In the genomic region with DNA sequence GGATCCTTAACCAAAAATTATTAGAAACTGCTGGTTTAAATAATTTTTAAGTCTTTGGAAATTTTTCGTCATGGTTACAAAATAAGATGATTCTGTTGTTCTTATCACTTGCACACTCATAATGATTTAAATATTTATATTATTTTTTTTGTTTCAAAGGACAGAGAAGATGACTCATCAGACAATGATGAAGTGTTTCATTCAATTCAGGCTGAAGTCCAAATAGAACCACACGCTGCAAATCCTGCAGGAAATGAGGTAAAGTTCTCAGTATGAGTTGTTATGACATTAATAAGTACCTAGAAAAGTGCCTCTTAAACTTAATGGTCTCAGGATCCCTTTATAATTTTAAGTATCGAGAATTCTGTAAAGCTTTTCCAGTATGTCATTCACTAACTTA, we compare ENCODE assay signal across 22 mouse cellular contexts.
A peak's percentile ranks its signal among the peaks of the same experiment; 100 is the strongest.
DNase-seq lines count a peak whose midpoint lies in the region; ATAC-seq and TF ChIP-seq lines count a peak whose summit lies in the region.
"Had no signal": no experiment of that assay in that cellular context is flagged by ENCODE, and none has a peak within 500 bp of the region (broad histone marks: within the 10 kb centered on the region; RNA-seq: fewer than 3 reads in every experiment).

No protein-coding gene starts in this region.

- DNase-seq in lung, postnatal 14 days, result no peak
- DNase-seq in lung, postnatal 10 days, result peak; percentile 3
- no peak for DNase-seq in lung, adult 2 months
- peak; percentile 2 for DNase-seq in lung, postnatal 36 days
- no peak for DNase-seq in layer of hippocampus, postnatal 36 days
- DNase-seq: adrenal gland, postnatal 10 days; adrenal gland, postnatal 36 days; cerebellum, adult 18-20 months; cerebellum, adult 9-10 months; cerebellum, postnatal 14 days; forebrain, postnatal 0 days; gastrocnemius, adult 2 months; gastrocnemius, postnatal 14 days; heart, adult 11 months had no signal

- no peaks in the 10 kb centered on the region for H3K27me3 ChIP-seq in lung, embryonic 15.5 days
- H3K27me3 ChIP-seq: forebrain, embryonic 13.5 days; hindbrain, embryonic 15.5 days had no signal

- no peak overlapping the region for H3K27ac ChIP-seq in lung, embryonic 15.5 days
- H3K27ac ChIP-seq: forebrain, embryonic 10.5 days; forebrain, embryonic 13.5 days; gastrocnemius, adult 2 months; hindbrain, embryonic 12.5 days; hindbrain, embryonic 15.5 days had no signal

- no peaks in the 10 kb centered on the region for H3K36me3 ChIP-seq in lung, embryonic 15.5 days
- H3K36me3 ChIP-seq: forebrain, embryonic 10.5 days; hindbrain, embryonic 12.5 days; hindbrain, embryonic 15.5 days had no signal

- TF ChIP-seq POLR2A in lung, adult 2 months (IDR thresholded peaks at IDR 0.05; ENCODE audit: borderline replicate concordance, extremely low read depth, low read depth, low read length), result no peak

- 34% methylated on average over 3 of the region's 3 CpGs for WGBS in lung, embryonic 15.5 days
- WGBS in lung, adult 2 months, result 40% methylated on average over 3 of the region's 3 CpGs

- H3K4me3 ChIP-seq in lung, embryonic 15.5 days, result no peak overlapping the region
- H3K4me3 ChIP-seq in lung, adult 2 months (replicated peaks; ENCODE audit: extremely low read depth, low read depth, low read length), result no peak overlapping the region
- H3K4me3 ChIP-seq: forebrain, embryonic 10.5 days; forebrain, embryonic 13.5 days; gastrocnemius, adult 2 months; hindbrain, embryonic 12.5 days; hindbrain, embryonic 15.5 days had no signal

- peak; percentile 31; the same call in 1 of the 2 replicates for ATAC-seq in lung, embryonic 15.5 days (ENCODE audit: borderline replicate concordance, extremely low read depth, low FRiP score, low TSS enrichment)
- ATAC-seq: CD4-positive, CD25-positive, alpha-beta regulatory T cell, adult 4 months; forebrain, embryonic 13.5 days; forebrain, postnatal 0 days; Patski had no signal

- no peak for TF ChIP-seq CTCF in lung, adult 2 months (IDR thresholded peaks at IDR 0.05; ENCODE audit: insufficient read depth, low read length)

- H3K9me3 ChIP-seq in lung, embryonic 15.5 days, result no peaks in the 10 kb centered on the region
- H3K9me3 ChIP-seq: forebrain, embryonic 10.5 days; forebrain, embryonic 13.5 days; hindbrain, embryonic 12.5 days; hindbrain, embryonic 15.5 days had no signal

- H3K4me2 ChIP-seq in lung, embryonic 15.5 days, result no peak overlapping the region
- H3K4me2 ChIP-seq: forebrain, embryonic 13.5 days; heart, embryonic 11.5 days; hindbrain, embryonic 12.5 days; hindbrain, embryonic 15.5 days had no signal

- H3K4me1 ChIP-seq in lung, embryonic 15.5 days, result no peaks in the 10 kb centered on the region
- no peaks in the 10 kb centered on the region for H3K4me1 ChIP-seq in lung, adult 2 months (ENCODE audit: control insufficient read depth, insufficient read depth, low read length)
- H3K4me1 ChIP-seq: forebrain, embryonic 10.5 days; forebrain, embryonic 13.5 days; hindbrain, embryonic 12.5 days; hindbrain, embryonic 15.5 days had no signal

- no peak overlapping the region for H3K9ac ChIP-seq in lung, embryonic 15.5 days
- H3K9ac ChIP-seq: forebrain, embryonic 13.5 days; forebrain, postnatal 0 days; hindbrain, embryonic 12.5 days; hindbrain, embryonic 15.5 days had no signal

Comparison
In these comparisons a context has a peak if more than half of its experiments do, and no peak if none do; other contexts are left out.
1. DNase-seq: peak in lung, postnatal 10 days (single experiment) and lung, postnatal 36 days (single experiment); none in lung, postnatal 14 days (single experiment), lung, adult 2 months (single experiment) and layer of hippocampus, postnatal 36 days (0 of 2).